Mouse (Mus musculus) midbrain, embryonic 11.5 days (tissue): ENCODE data around the gene 4933407L21Rik. TPM values are rescaled to one million over a fixed set of nuclear protein-coding genes. Genes with fewer than 3 reads are reported as not detected.

ENCODE experiments used
- ATAC-seq: fragments of 200-750 bp; cut with Nextera tagmentation; 2 replicates; pipeline ENCODE4 v1.8.0; 2017; ENCODE audit warnings: moderate TSS enrichment, moderate library complexity; ENCODE audit not compliant: low FRiP score
- DNase-seq: peaks from one replicate; pipeline ENCODE4 v3.0.0; 2015; ENCODE audit warnings: low spot score; ENCODE audit errors: missing footprints
- H3K27ac ChIP-seq: fragments of 300-500 bp; sonication (generic); 2 replicates; pipeline ENCODE4 v1.5.1; 2014; ENCODE audit warnings: low read depth, low read length
- H3K27me3 ChIP-seq: fragments of 300-500 bp; sonication (generic); 2 replicates; pipeline ENCODE4 v1.6.1; 2014; ENCODE audit warnings: mild to moderate bottlenecking, low read length, moderate library complexity, mixed read lengths; ENCODE audit not compliant: control insufficient read depth, insufficient read depth
- H3K36me3 ChIP-seq: fragments of 300-500 bp; sonication (generic); 2 replicates; pipeline ENCODE4 v1.6.1; 2014; ENCODE audit warnings: mild to moderate bottlenecking, low read length, moderate library complexity, mixed read lengths; ENCODE audit not compliant: control insufficient read depth, insufficient read depth
- H3K4me1 ChIP-seq: fragments of 300-500 bp; sonication (generic); 2 replicates; pipeline ENCODE4 v1.6.1; 2014; ENCODE audit warnings: low read length; ENCODE audit not compliant: control insufficient read depth, insufficient read depth
- H3K4me2 ChIP-seq: fragments of 300-500 bp; sonication (generic); 2 replicates; pipeline ENCODE4 v1.6.1; 2014; ENCODE audit warnings: mild to moderate bottlenecking, moderate library complexity
- H3K4me3 ChIP-seq: fragments of 300-500 bp; sonication (generic); 2 replicates; pipeline ENCODE4 v1.5.1; 2014; ENCODE audit warnings: low read depth, low read length
- H3K9ac ChIP-seq: fragments of 300-500 bp; sonication (generic); 2 replicates; pipeline ENCODE4 v1.6.1; 2014; ENCODE audit warnings: low read length
- H3K9me3 ChIP-seq: fragments of 300-500 bp; sonication (generic); 2 replicates; pipeline ENCODE4 v1.6.1; 2016; ENCODE audit warnings: low read length; ENCODE audit not compliant: control insufficient read depth
- WGBS: fragments of 180-500 bp; shearing (Covaris S2); extraction: QIAGEN DNeasy Blood & Tissue Kit; methylation state at CpG from one replicate; pipeline ENCODE4 v1.1.7; 2014; 5-methylcytosine and 5-hydroxymethylcytosine counted together
- polyA plus RNA-seq: library from polyadenylated mRNA; unstranded; fragments of >200 nt; fragmentation: Nextera tagmentation; extraction: Ambion mirVana; gene quantifications from 2 replicates; pipeline ENCODE4 v1.2.1, GENCODE M21; 2014

The 4933407L21Rik gene
- polyA plus RNA-seq, 1 experiment from 2014 or later = 0.97 TPM

GRCm38 (mm10) chr1:85897901-85898760 is 30.2 kb upstream of the 4933407L21Rik start:
- Histone ChIP-seq H3K4me3 (no peak overlapping the region), H3K27me3 (no peaks in the 10 kb centered on the region), H3K27ac (peak overlapping the region; percentile 25; the same call in 1 of the 2 replicates), H3K4me2 (no peak overlapping the region), H3K36me3 (no peaks in the 10 kb centered on the region), H3K9me3 (no peaks in the 10 kb centered on the region), H3K9ac (peak overlapping the region; percentile 39; the same call in 1 of the 2 replicates), H3K4me1 (peaks cover 47% of the 10 kb centered on the region)
- peak; percentile 78 for DNase-seq
- 38% methylated on average over 8 of the region's 8 CpGs for WGBS
- no peak for ATAC-seq

DNA sequence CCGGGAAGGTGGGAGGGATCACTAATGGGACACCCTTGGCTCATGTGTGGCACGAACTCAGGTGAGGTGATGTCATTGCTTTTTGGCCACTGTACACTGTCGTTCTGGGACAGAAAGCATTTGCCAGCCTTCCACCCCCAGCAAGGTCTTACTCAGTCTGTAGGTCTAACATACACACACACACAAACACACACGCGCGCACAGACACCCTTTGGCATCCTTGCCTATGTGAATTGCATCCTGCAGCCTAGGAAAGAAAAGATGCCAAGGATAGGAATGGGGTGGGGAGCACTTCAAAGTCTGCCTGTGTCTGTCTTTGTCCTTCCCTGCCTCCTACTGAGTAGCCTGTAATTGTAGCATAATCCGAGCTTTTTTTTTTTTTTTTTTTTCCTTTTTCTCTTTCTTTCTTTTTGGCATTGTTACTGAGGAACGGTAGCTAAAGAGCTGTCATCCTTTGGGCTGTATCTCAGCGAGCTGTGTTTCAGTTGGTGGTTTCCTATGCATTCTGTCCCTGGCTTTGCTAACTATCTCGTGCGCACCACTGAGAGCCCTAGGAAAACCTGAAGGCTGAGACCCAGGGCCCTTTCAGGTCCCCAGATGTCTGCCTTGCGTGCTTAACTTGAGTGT is 29.4 kb upstream of the 4933407L21Rik start:
- H3K4me3 ChIP-seq = no peak overlapping the region
- ATAC-seq (no peak), DNase-seq (peak; percentile 86)
- WGBS = 17% methylated on average over 12 of the region's 12 CpGs
- H3K4me1 ChIP-seq = peaks cover 47% of the 10 kb centered on the region
- peak overlapping the region; percentile 42; the same call in 1 of the 2 replicates for H3K27ac ChIP-seq
- peak overlapping the region; percentile 8; the same call in 1 of the 2 replicates for H3K4me2 ChIP-seq
- H3K9me3 ChIP-seq = no peaks in the 10 kb centered on the region
- H3K9ac ChIP-seq = peak overlapping the region; percentile 39; the same call in 1 of the 2 replicates
- H3K27me3 ChIP-seq = no peaks in the 10 kb centered on the region
- no peaks in the 10 kb centered on the region; the same call in 1 of the 2 replicates for H3K36me3 ChIP-seq

DNA sequence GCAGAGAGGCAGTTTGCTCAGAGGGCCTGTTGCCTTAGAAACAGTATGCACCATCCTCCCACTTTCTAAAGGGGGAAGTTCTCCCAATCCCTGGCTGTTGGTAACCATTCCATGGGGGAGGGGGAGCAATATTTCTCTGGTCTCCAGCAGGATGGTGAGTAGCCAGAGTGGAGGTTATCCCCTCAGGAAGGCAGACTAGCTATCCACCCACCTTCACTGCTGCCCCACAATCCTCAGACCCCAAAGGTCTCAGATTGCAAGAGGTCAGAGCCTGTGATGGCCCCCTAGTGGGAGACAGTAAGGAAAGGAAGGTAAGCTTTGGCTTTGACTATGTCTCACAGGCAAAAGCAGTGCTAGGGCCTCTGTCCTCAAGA is 28.9 kb upstream of the 4933407L21Rik start:
- Histone ChIP-seq H3K9me3 (no peaks in the 10 kb centered on the region), H3K9ac (no peak overlapping the region), H3K27ac (peak overlapping the region; percentile 22; the same call in 1 of the 2 replicates), H3K4me3 (no peak overlapping the region), H3K36me3 (peaks cover 5% of the 10 kb centered on the region), H3K4me1 (peaks cover 44% of the 10 kb centered on the region), H3K27me3 (no peaks in the 10 kb centered on the region), H3K4me2 (peak overlapping the region; percentile 6; the same call in 1 of the 2 replicates)
- ATAC-seq (no peak), DNase-seq (peak; percentile 90)

DNA sequence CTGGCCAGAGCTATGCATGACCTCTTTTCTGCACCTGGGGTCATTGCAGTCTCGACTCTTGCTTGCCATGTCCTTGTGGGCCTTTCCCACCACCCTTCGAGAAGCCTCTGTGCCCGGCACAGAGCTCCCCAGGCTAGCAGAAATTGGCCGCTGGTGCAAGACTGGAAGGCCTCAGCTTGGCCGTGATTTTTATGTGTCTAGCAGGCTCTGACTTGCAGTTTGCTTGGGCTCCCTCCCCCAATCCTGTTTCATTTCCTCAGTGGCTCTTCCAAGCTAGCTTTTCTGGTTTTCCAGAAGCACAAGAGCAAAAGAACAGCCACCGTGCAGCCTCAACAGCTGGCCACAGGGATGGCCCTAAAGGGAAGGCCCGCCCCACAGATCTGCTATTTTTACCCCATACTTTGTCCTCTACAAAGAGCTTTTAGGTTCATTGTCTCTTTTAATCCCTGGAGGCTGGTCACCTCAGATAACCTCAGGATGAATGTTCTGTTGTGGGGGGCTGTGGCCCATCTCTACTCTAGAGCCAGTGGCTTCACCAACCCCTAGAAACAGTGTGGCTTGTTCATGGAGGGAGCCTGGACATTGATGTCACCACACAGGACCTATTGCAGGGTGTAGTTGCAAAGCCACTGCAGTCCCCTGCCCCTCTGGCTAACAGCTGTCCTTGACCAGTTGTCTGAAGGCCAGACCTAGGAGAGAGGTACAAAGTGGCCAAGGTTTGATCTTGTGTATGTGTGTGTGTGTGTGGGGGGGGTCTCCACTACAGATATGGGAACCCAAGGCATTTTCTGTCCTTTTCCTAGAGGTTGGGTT is 27.6 kb upstream of the 4933407L21Rik start:
- H3K4me3 ChIP-seq = no peak overlapping the region
- H3K27ac ChIP-seq = no peak overlapping the region
- H3K4me2 ChIP-seq = no peak overlapping the region
- H3K4me1 ChIP-seq = peaks cover 42% of the 10 kb centered on the region
- no peak for ATAC-seq
- DNase-seq = peak; percentile 66
- WGBS = 72% methylated on average over 7 of the region's 7 CpGs
- H3K27me3 ChIP-seq = no peaks in the 10 kb centered on the region
- no peak overlapping the region; the same call in 1 of the 2 replicates for H3K9ac ChIP-seq
- H3K9me3 ChIP-seq = no peaks in the 10 kb centered on the region
- peaks cover 12% of the 10 kb centered on the region for H3K36me3 ChIP-seq

- H3K9me3 ChIP-seq = no peaks in the 10 kb centered on the region
- no peaks in the 10 kb centered on the region for H3K27me3 ChIP-seq
- H3K4me3 ChIP-seq = no peak overlapping the region
- H3K36me3 ChIP-seq = peaks cover 20% of the 10 kb centered on the region
- H3K4me1 ChIP-seq = peaks cover 33% of the 10 kb centered on the region
- ATAC-seq = peak; percentile 41; the same call in 1 of the 2 replicates
- 94% methylated on average over 3 of the region's 3 CpGs for WGBS
- H3K4me2 ChIP-seq = no peak overlapping the region
- DNase-seq = peak; percentile 83
- no peak overlapping the region for H3K9ac ChIP-seq
- no peak overlapping the region for H3K27ac ChIP-seq
Observed at GRCm38 (mm10) chr1:85901516-85902107, 26.7 kb upstream of the 4933407L21Rik start.

GRCm38 (mm10) chr1:85902108-85902561 is 26.1 kb upstream of the 4933407L21Rik start:
- no peak overlapping the region for H3K4me3 ChIP-seq
- WGBS = 73% methylated on average over 7 of the region's 7 CpGs
- H3K36me3 ChIP-seq = peaks cover 25% of the 10 kb centered on the region
- H3K9me3 ChIP-seq = no peaks in the 10 kb centered on the region
- H3K27me3 ChIP-seq = no peaks in the 10 kb centered on the region
- no peak overlapping the region for H3K27ac ChIP-seq
- H3K4me1 ChIP-seq = peaks cover 29% of the 10 kb centered on the region
- 0 out of 2 replicates have a peak, but pooled peaks have one; percentile 37 for ATAC-seq
- no peak overlapping the region for H3K4me2 ChIP-seq
- DNase-seq = peak; percentile 81
- no peak overlapping the region for H3K9ac ChIP-seq

- no peaks in the 10 kb centered on the region for H3K9me3 ChIP-seq
- no peak overlapping the region for H3K4me2 ChIP-seq
- H3K27me3 ChIP-seq = no peaks in the 10 kb centered on the region
- 96% methylated on average over 12 of the region's 12 CpGs for WGBS
- no peak overlapping the region for H3K4me3 ChIP-seq
- no peak overlapping the region for H3K9ac ChIP-seq
- DNase-seq = no peak
- H3K4me1 ChIP-seq = no peaks in the 10 kb centered on the region
- H3K27ac ChIP-seq = no peak overlapping the region
- H3K36me3 ChIP-seq = peaks cover 29% of the 10 kb centered on the region
- ATAC-seq = no peak
Observed at GRCm38 (mm10) chr1:85906892-85907291, 21.4 kb upstream of the 4933407L21Rik start.

DNA sequence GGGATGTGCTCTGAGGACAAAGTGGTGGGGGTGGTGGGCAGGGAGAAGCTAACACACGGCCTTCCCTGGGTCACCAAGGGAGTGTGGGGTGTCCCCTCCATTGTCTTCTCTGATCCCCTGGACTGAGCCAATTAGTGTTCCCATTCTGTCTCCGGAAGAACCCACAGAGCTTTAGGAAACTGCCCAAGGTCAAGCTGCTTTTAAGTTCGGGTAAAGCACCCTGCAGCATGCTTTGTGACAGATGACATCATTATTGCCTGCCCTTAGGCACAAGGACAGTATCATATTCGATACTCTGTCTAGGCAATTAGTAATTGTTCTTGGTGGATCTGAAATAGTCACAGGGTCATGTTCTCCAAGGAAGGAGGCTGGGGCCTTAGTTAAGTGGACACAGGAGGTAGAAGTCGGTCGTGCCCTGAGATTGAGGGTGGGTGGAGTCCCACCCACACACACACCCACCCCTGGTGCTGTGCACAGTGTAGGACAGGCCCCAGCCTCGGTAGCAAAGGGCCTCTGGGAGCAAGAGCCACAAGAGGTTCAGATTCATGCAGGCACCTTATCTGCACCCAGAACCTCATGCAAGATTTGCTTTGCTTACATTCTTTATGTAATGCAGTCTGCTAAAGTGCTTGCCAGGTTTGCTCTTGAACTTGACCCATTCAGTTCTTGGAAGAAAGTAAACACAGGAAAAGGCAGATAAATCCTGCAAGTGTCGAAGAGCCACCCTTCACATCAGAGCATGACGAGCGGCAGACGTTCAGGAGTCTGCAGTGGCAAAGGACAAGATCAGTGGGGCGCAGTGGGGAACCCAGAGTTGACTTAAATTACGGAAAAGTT is 19.3 kb upstream of the 4933407L21Rik start:
- Histone ChIP-seq H3K4me3 (no peak overlapping the region), H3K27ac (no peak overlapping the region), H3K4me1 (no peaks in the 10 kb centered on the region), H3K4me2 (no peak overlapping the region), H3K36me3 (peaks cover 28% of the 10 kb centered on the region), H3K27me3 (no peaks in the 10 kb centered on the region), H3K9me3 (no peaks in the 10 kb centered on the region), H3K9ac (no peak overlapping the region)
- 80% methylated on average over 13 of the region's 13 CpGs for WGBS
- DNase-seq (no peak), ATAC-seq (peak; percentile 34; the same call in 1 of the 2 replicates)
